Mouse (Mus musculus) myocyte (in vitro differentiated cells): Measurements from ENCODE around the gene Tpst2. TPM values are rescaled to one million over a fixed set of nuclear protein-coding genes. Genes with fewer than 3 reads are reported as not detected.
A peak's percentile ranks its signal among the peaks of the same experiment; 100 is the strongest.

Experiments
- H3K27me3 ChIP-seq: one replicate; pipeline ENCODE4 v1.6.1; 2011; ENCODE audit not compliant: control insufficient read depth, insufficient read depth, insufficient read length
- H3K36me3 ChIP-seq: one replicate; pipeline ENCODE4 v1.6.1; 2011; ENCODE audit not compliant: control insufficient read depth, insufficient read depth
- H3K4me2 ChIP-seq: one replicate; pipeline ENCODE4 v1.6.1; 2011; ENCODE audit warnings: low read depth, control low read depth
- H3K4me3 ChIP-seq: one replicate; pipeline ENCODE4 v1.5.1; 2011; ENCODE audit warnings: mild to moderate bottlenecking, control low read depth, moderate library complexity
- H3K79me2 ChIP-seq: one replicate; pipeline ENCODE4 v1.6.1; 2011; ENCODE audit not compliant: control insufficient read depth, insufficient read depth
- H3ac ChIP-seq: one replicate; pipeline ENCODE4 v1.6.1; 2011; ENCODE audit not compliant: control insufficient read depth, insufficient read length
- CEBPB ChIP-seq: IDR thresholded peaks from 2 replicates; pipeline ENCODE4 v1.6.1; 2011; ENCODE audit warnings: mild to moderate bottlenecking, moderate library complexity; ENCODE audit not compliant: poor library complexity, insufficient read depth, severe bottlenecking
- E2F4 ChIP-seq: IDR thresholded peaks from one replicate; pipeline ENCODE4 v1.6.1; 2011; ENCODE audit warnings: mild to moderate bottlenecking, control low read depth, moderate library complexity; ENCODE audit not compliant: insufficient read depth
- MAX ChIP-seq: IDR thresholded peaks from one replicate; pipeline ENCODE4 v1.6.1; 2011; ENCODE audit warnings: low read depth, mild to moderate bottlenecking, control low read depth
- MYOD1 ChIP-seq, 3 experiments: IDR thresholded peaks; one replicate each; pipeline ENCODE4 v1.6.1; 2011; ENCODE audit warnings: control low read depth in 2 of 3, low read depth in 2 of 3, mild to moderate bottlenecking in 2 of 3, moderate library complexity in 1 of 3; ENCODE audit not compliant: insufficient read length in 2 of 3, control insufficient read depth in 1 of 3
- MYOG ChIP-seq, 3 experiments: IDR thresholded peaks; one replicate each; pipeline ENCODE4 v1.6.1; 2011; ENCODE audit warnings: control low read depth in 2 of 3, low read depth in 2 of 3, mild to moderate bottlenecking in 2 of 3; ENCODE audit not compliant: insufficient read length in 2 of 3, control insufficient read depth in 1 of 3, insufficient read depth in 1 of 3
- POLR2A ChIP-seq: IDR thresholded peaks from one replicate; pipeline ENCODE4 v1.6.1; 2011; ENCODE audit warnings: low read depth, mild to moderate bottlenecking, control low read depth, moderate library complexity; ENCODE audit not compliant: insufficient read length
- POLR2AphosphoS2 ChIP-seq: IDR thresholded peaks from one replicate; pipeline ENCODE4 v1.6.1; 2011; ENCODE audit warnings: low read depth, control low read depth; ENCODE audit not compliant: insufficient read length
- REST ChIP-seq: IDR thresholded peaks from one replicate; pipeline ENCODE4 v1.6.1; 2011; ENCODE audit warnings: mild to moderate bottlenecking, control low read depth, moderate library complexity; ENCODE audit not compliant: insufficient read depth, insufficient read length
- SRF ChIP-seq: IDR thresholded peaks from one replicate; pipeline ENCODE4 v1.6.1; 2011; ENCODE audit warnings: low read depth; ENCODE audit not compliant: control insufficient read depth, insufficient read length
- TCF12 ChIP-seq: IDR thresholded peaks from one replicate; pipeline ENCODE4 v1.6.1; 2011; ENCODE audit warnings: mild to moderate bottlenecking, control low read depth; ENCODE audit not compliant: poor library complexity, insufficient read depth, severe bottlenecking
- TCF3 ChIP-seq: IDR thresholded peaks from one replicate; pipeline ENCODE4 v1.6.1; 2011; ENCODE audit warnings: low read depth, control low read depth; ENCODE audit not compliant: insufficient read length
- USF1 ChIP-seq: IDR thresholded peaks from one replicate; pipeline ENCODE4 v1.6.1; 2011; ENCODE audit warnings: low read depth, mild to moderate bottlenecking, control low read depth, moderate library complexity
- polyA plus RNA-seq: library from polyadenylated mRNA; unstranded; fragments of >200 nt; fragmentation: generic; extraction: Trizol; gene quantifications from one replicate; pipeline ENCODE4 v1.2.1, GENCODE M21; 2012; ENCODE audit warnings: missing spikeins

The Tpst2 gene
- polyA plus RNA-seq, 1 experiment, result 94.7 TPM

- Histone ChIP-seq H3K4me2 (no peak overlapping the region), H3ac (no peak overlapping the region), H3K79me2 (no peaks in the 10 kb centered on the region), H3K36me3 (no peaks in the 10 kb centered on the region), H3K4me3 (no peak overlapping the region), H3K27me3 (peaks cover 4% of the 10 kb centered on the region)
- TF ChIP-seq MYOG (IDR thresholded peaks at IDR 0.05; ENCODE audit: control insufficient read depth in 1 of 3, insufficient read depth in 1 of 3, insufficient read length in 2 of 3, low read depth in 2 of 3) (no peak), CEBPB (no peak), POLR2A (no peak), E2F4 (no peak)
These were observed 40.7 kb upstream of the Tpst2 start for GRCm38 (mm10) chr5:112235806-112236205.

GRCm38 (mm10) chr5:112236631-112237030 is 39.9 kb upstream of the Tpst2 start:
- Histone ChIP-seq H3K4me2 (no peak overlapping the region), H3K36me3 (no peaks in the 10 kb centered on the region), H3K79me2 (no peaks in the 10 kb centered on the region), H3K4me3 (no peak overlapping the region), H3K27me3 (no peaks in the 10 kb centered on the region), H3ac (no peak overlapping the region)
- TF ChIP-seq SRF (no peak), MYOG (IDR thresholded peaks at IDR 0.05; ENCODE audit: control insufficient read depth in 1 of 3, insufficient read depth in 1 of 3, insufficient read length in 2 of 3, low read depth in 2 of 3) (no peak), TCF12 (no peak), POLR2A (no peak), E2F4 (no peak), CEBPB (no peak), TCF3 (no peak), MAX (no peak), POLR2AphosphoS2 (no peak), REST (no peak), USF1 (no peak), MYOD1 (IDR thresholded peaks at IDR 0.05; ENCODE audit: control insufficient read depth in 1 of 3, insufficient read length in 2 of 3, low read depth in 2 of 3) (no peak)

GRCm38 (mm10) chr5:112237439-112237838 is 39.1 kb upstream of the Tpst2 start:
- no peaks in the 10 kb centered on the region for H3K27me3 ChIP-seq
- no peak overlapping the region for H3K4me3 ChIP-seq
- TF ChIP-seq CEBPB (no peak), TCF12 (no peak), POLR2A (no peak), SRF (no peak), MYOD1 (IDR thresholded peaks at IDR 0.05; ENCODE audit: control insufficient read depth in 1 of 3, insufficient read length in 2 of 3, low read depth in 2 of 3) (peak in 2 of 3 experiments; percentile 59 to 75), TCF3 (no peak), POLR2AphosphoS2 (no peak), USF1 (no peak), MYOG (IDR thresholded peaks at IDR 0.05; ENCODE audit: control insufficient read depth in 1 of 3, insufficient read depth in 1 of 3, insufficient read length in 2 of 3, low read depth in 2 of 3) (peak in 2 of 3 experiments; percentile 69 to 77), MAX (no peak), E2F4 (no peak), REST (no peak)
- H3K4me2 ChIP-seq, result no peak overlapping the region
- H3ac ChIP-seq, result peak overlapping the region; percentile 33
- no peaks in the 10 kb centered on the region for H3K79me2 ChIP-seq
- H3K36me3 ChIP-seq, result no peaks in the 10 kb centered on the region

- no peak overlapping the region for H3K4me2 ChIP-seq
- no peak overlapping the region for H3K4me3 ChIP-seq
- H3K79me2 ChIP-seq, result no peaks in the 10 kb centered on the region
- no peaks in the 10 kb centered on the region for H3K27me3 ChIP-seq
- peak overlapping the region; percentile 33 for H3ac ChIP-seq
- no peak for TF ChIP-seq MAX
- TF ChIP-seq TCF3, result no peak
- TF ChIP-seq TCF12, result no peak
- TF ChIP-seq POLR2A, result no peak
- TF ChIP-seq CEBPB, result no peak
- no peak for TF ChIP-seq MYOD1 (IDR thresholded peaks at IDR 0.05; ENCODE audit: control insufficient read depth in 1 of 3, insufficient read length in 2 of 3, low read depth in 2 of 3)
- no peak for TF ChIP-seq MYOG (IDR thresholded peaks at IDR 0.05; ENCODE audit: control insufficient read depth in 1 of 3, insufficient read depth in 1 of 3, insufficient read length in 2 of 3, low read depth in 2 of 3)
- TF ChIP-seq POLR2AphosphoS2, result no peak
- no peak for TF ChIP-seq E2F4
- TF ChIP-seq SRF, result no peak
- no peak for TF ChIP-seq USF1
- no peak for TF ChIP-seq REST
- H3K36me3 ChIP-seq, result no peaks in the 10 kb centered on the region
These were observed 38.5 kb upstream of the Tpst2 start for GRCm38 (mm10) chr5:112237866-112238570.
